Mouse (Mus musculus): ENCODE results near the gene Mlxipl. TPM values are rescaled to one million over a fixed set of nuclear protein-coding genes. Genes with fewer than 3 reads are reported as not detected.
A peak's percentile ranks its signal among the peaks of the same experiment; 100 is the strongest.

Gene Mlxipl
- total and polyA plus RNA-seq, 3 experiments: 0.22 TPM; not detected in 2

DNA sequence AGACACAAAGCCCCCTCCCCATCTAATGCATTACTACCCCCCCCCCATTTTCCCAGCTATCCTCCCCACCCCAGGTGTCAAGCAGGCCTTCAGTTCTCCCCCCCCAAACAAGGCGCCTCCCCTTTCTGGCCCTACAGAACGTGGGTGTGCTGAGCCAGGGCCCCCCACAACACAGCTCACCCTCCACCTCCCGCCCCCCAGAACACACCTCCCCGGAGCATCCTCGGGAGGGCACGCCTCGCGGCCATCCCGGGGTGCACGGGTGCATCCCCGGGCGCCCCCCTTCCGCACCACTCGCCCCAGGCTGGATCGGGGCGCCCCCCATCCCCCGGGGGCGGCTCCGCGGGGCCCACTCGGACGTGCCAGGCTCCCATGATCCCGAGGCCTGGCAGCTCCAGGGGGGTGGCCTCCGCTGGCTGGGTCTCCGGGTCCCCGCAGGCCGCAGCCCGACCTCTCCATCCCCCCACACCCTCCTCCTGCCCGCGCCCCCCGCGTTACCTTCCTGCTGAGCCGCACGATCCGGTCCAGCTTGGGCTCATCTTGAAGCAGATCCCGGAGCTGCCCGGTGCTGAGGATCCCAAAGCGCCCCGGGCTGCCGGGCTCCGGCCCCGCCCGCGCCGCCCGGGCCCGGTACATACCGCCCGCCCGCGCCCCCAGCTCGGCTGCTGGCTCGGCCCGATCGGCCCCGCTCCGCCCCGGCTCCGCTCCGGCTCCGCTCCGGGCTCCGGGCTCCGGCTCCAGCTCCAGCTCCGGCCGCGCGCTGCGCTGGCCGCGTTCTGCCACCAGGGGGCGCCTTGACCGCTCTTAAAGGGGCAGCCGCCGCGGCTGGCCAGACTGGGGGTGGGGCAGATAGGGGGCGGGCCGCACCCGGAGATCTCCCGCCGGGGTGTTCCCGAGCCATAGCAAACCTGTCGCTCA lies 11.9 kb upstream of the Mlxipl start, which contains the start of gene Vps37d:
Gene Vps37d, minus strand, starts transcription at position 703 of the 918 bp plus-strand sequence.
- Histone ChIP-seq H3K36me3 (replicated peaks) (no peaks in the 10 kb centered on the region), H3K4me3 (ENCODE audit: low read depth, low read length) (peak within 1 kb of the TSS; percentile 68), H3K4me1 (ENCODE audit: insufficient read depth, low read depth, low read length) (peaks cover 29% of the 10 kb centered on the region), H3K27me3 (ENCODE audit: insufficient read depth, low read length) (peaks cover 46% of the 10 kb centered on the region), H3K9me3 (replicated peaks) (no peaks in the 10 kb centered on the region)
- DNase-seq (ENCODE audit: low spot score): peak; percentile 69
- ATAC-seq (ENCODE audit: extremely low read depth, insufficient number of reproducible peaks, low FRiP score, poor library complexity, severe bottlenecking): peak; percentile 34; the same call in 1 of the 2 replicates
- TF ChIP-seq GATA2 (IDR thresholded peaks at IDR 0.05; ENCODE audit: borderline replicate concordance, low read depth, low read length): no peak
- TF ChIP-seq CTCF (IDR thresholded peaks at IDR 0.05; ENCODE audit: low read depth, low read length): 0 out of 2 replicates have a peak, but pooled peaks have one; percentile 14

DNA sequence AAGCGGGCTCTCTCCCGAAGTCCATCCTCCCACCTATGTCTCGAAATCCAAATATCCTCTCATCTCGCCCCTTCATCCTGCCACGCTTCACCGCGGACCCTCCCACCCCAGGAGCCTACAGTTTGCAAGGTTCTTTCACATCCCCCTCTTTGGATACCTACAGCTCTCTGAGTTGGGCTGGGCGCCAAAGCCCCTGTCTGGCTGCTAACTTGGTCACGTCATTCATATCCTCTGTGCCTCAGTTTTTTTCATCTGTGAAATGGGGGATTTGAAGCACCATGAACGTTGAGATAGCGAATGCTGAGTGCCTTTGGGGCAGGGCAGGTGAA lies 11.2 kb upstream of the Mlxipl start:
- peak overlapping the region; percentile 68; the same call in 1 of the 2 replicates for H3K4me3 ChIP-seq (ENCODE audit: low read depth, low read length)
- no peak for TF ChIP-seq CTCF (IDR thresholded peaks at IDR 0.05; ENCODE audit: low read depth, low read length)
- TF ChIP-seq GATA1 (IDR thresholded peaks at IDR 0.05; ENCODE audit: borderline replicate concordance, low read length): no peak
- TF ChIP-seq POLR2AphosphoS5 (IDR thresholded peaks at IDR 0.05; ENCODE audit: insufficient replicate concordance, low read depth, low read length): no peak
- no peak for TF ChIP-seq TAL1 (conservative IDR thresholded peaks at IDR 0.05; ENCODE audit: low read depth, low read length)
- TF ChIP-seq GATA2 (IDR thresholded peaks at IDR 0.05; ENCODE audit: borderline replicate concordance, low read depth, low read length): no peak
- DNase-seq (ENCODE audit: low spot score): no peak
- H3K9me3 ChIP-seq (replicated peaks): no peaks in the 10 kb centered on the region
- peaks cover 24% of the 10 kb centered on the region for H3K4me1 ChIP-seq (ENCODE audit: insufficient read depth, low read depth, low read length)
- ATAC-seq (ENCODE audit: extremely low read depth, insufficient number of reproducible peaks, low FRiP score, poor library complexity, severe bottlenecking): no peak
- peaks cover 44% of the 10 kb centered on the region for H3K27me3 ChIP-seq (ENCODE audit: insufficient read depth, low read length)
- no peaks in the 10 kb centered on the region for H3K36me3 ChIP-seq (replicated peaks)

DNA sequence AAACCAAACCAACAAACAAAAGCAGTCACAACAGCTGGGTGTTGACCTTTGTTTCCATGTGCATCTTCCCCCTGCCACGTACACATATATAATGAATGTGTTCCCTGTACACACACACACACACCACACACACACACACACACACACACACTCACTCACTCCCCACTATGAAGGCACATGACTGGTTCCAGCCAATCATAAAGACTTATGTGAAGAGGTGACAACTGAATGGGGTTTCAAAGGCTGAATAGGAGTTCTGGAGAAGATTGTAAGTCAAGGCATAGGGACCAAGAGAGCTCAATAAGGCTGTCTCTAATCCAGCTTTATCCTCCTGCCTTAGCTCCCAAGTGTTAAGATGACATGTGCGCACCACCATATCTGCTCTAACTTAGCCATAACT lies 10.1 kb upstream of the Mlxipl start:
- Histone ChIP-seq H3K4me3 (ENCODE audit: low read depth, low read length) (no peak overlapping the region), H3K27me3 (ENCODE audit: insufficient read depth, low read length) (peaks cover 43% of the 10 kb centered on the region), H3K36me3 (replicated peaks) (no peaks in the 10 kb centered on the region), H3K9me3 (replicated peaks) (no peaks in the 10 kb centered on the region), H3K4me1 (ENCODE audit: insufficient read depth, low read depth, low read length) (peaks cover 23% of the 10 kb centered on the region)
- DNase-seq (ENCODE audit: low spot score): no peak
- no peak for ATAC-seq (ENCODE audit: extremely low read depth, insufficient number of reproducible peaks, low FRiP score, poor library complexity, severe bottlenecking)
- TF ChIP-seq TAL1 (conservative IDR thresholded peaks at IDR 0.05; ENCODE audit: low read depth, low read length) (no peak), POLR2AphosphoS5 (IDR thresholded peaks at IDR 0.05; ENCODE audit: insufficient replicate concordance, low read depth, low read length) (no peak), CTCF (IDR thresholded peaks at IDR 0.05; ENCODE audit: low read depth, low read length) (no peak), GATA2 (IDR thresholded peaks at IDR 0.05; ENCODE audit: borderline replicate concordance, low read depth, low read length) (no peak), GATA1 (IDR thresholded peaks at IDR 0.05; ENCODE audit: borderline replicate concordance, low read length) (no peak)

DNA sequence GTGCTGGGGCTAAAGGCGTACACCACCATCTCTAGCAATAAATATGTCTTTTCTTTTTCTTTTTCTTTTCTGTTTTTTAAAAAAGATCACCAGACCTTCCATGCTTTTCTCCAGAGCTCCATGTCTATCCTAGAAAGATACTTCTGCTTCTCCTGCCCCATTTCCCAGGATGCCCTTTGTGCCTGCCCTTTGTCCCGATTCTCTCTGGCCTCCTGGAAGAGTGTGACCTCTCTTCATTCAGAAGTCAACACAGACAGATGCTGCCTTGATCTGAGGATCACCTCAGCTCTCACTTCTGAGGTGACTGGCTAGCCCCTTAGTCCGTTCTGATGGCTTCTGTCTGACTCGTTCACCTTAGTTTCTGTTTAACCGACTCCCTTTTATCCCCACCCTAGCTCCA lies 9.2 kb upstream of the Mlxipl start:
- Histone ChIP-seq H3K27me3 (ENCODE audit: insufficient read depth, low read length) (peaks cover 45% of the 10 kb centered on the region), H3K4me3 (ENCODE audit: low read depth, low read length) (no peak overlapping the region), H3K4me1 (ENCODE audit: insufficient read depth, low read depth, low read length) (peaks cover 23% of the 10 kb centered on the region), H3K9me3 (replicated peaks) (no peaks in the 10 kb centered on the region), H3K36me3 (replicated peaks) (no peaks in the 10 kb centered on the region)
- TF ChIP-seq GATA1 (IDR thresholded peaks at IDR 0.05; ENCODE audit: borderline replicate concordance, low read length) (no peak), POLR2AphosphoS5 (IDR thresholded peaks at IDR 0.05; ENCODE audit: insufficient replicate concordance, low read depth, low read length) (no peak), GATA2 (IDR thresholded peaks at IDR 0.05; ENCODE audit: borderline replicate concordance, low read depth, low read length) (no peak), CTCF (IDR thresholded peaks at IDR 0.05; ENCODE audit: low read depth, low read length) (no peak), TAL1 (conservative IDR thresholded peaks at IDR 0.05; ENCODE audit: low read depth, low read length) (no peak)
- DNase-seq (ENCODE audit: low spot score) (no peak), ATAC-seq (ENCODE audit: extremely low read depth, insufficient number of reproducible peaks, low FRiP score, poor library complexity, severe bottlenecking) (no peak)

DNA sequence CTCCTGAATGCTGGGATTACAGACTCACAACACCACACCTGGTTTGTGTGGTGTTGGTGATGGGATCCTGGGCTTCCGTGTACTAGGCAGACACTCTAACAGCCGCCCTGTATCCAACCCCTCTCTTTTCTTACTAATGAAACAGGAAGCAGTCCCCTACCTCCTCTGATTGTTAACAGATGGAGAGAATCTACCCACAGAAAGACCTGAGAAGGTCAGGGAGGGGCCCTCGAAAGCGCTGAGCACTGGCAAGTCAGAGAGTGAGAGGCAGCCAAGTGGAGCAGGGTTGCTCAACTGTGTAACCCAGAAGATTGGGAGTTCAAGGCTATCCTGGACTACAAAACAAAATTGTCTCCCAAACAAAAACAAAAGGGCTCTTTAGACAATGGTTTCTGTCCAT lies 2.8 kb upstream of the Mlxipl start:
- Histone ChIP-seq H3K4me3 (ENCODE audit: low read depth, low read length) (no peak overlapping the region), H3K9me3 (replicated peaks) (no peaks in the 10 kb centered on the region), H3K4me1 (ENCODE audit: insufficient read depth, low read depth, low read length) (no peaks in the 10 kb centered on the region; the same call in 1 of the 2 replicates), H3K27me3 (ENCODE audit: insufficient read depth, low read length) (peaks cover 63% of the 10 kb centered on the region), H3K36me3 (replicated peaks) (no peaks in the 10 kb centered on the region)
- DNase-seq (ENCODE audit: low spot score): no peak
- no peak for TF ChIP-seq POLR2AphosphoS5 (IDR thresholded peaks at IDR 0.05; ENCODE audit: insufficient replicate concordance, low read depth, low read length)
- TF ChIP-seq GATA2 (IDR thresholded peaks at IDR 0.05; ENCODE audit: borderline replicate concordance, low read depth, low read length): no peak
- no peak for TF ChIP-seq GATA1 (IDR thresholded peaks at IDR 0.05; ENCODE audit: borderline replicate concordance, low read length)
- TF ChIP-seq CTCF (IDR thresholded peaks at IDR 0.05; ENCODE audit: low read depth, low read length): no peak
- no peak for TF ChIP-seq TAL1 (conservative IDR thresholded peaks at IDR 0.05; ENCODE audit: low read depth, low read length)
- no peak for ATAC-seq (ENCODE audit: extremely low read depth, insufficient number of reproducible peaks, low FRiP score, poor library complexity, severe bottlenecking)

DNA sequence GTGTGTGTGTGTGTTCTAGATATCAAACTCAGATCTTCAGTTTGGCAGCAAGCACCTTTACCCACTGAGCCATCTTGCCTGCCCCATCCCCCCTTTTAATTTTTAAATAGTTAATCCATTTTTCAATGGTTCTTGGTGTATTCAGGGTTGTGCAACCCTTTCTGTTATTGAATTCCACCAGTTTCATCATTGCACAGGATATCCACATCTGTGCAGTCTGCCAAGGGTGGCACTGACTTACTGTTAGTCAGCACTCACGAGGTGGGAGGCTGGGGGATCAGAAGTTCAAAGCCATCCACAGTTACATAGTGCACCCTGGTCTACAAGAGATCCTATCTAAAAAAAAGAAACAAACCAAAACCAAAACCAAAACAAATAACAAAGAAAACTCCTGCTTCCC lies 11.3 kb downstream of the Mlxipl start:
- DNase-seq (ENCODE audit: low spot score) (no peak), ATAC-seq (ENCODE audit: extremely low read depth, insufficient number of reproducible peaks, low FRiP score, poor library complexity, severe bottlenecking) (no peak)
- Histone ChIP-seq H3K36me3 (replicated peaks) (no peaks in the 10 kb centered on the region), H3K4me1 (ENCODE audit: insufficient read depth, low read depth, low read length) (peaks cover 11% of the 10 kb centered on the region), H3K27me3 (ENCODE audit: insufficient read depth, low read length) (peaks cover 11% of the 10 kb centered on the region), H3K9me3 (replicated peaks) (no peaks in the 10 kb centered on the region), H3K4me3 (ENCODE audit: low read depth, low read length) (no peak overlapping the region)
- no peak for TF ChIP-seq CTCF (IDR thresholded peaks at IDR 0.05; ENCODE audit: low read depth, low read length)
